Mouse (Mus musculus) layer of hippocampus, adult 9-10 months (tissue): ENCODE data around the gene Col11a2.

ENCODE experiments used
- DNase-seq: peaks from one replicate; pipeline ENCODE4 v3.0.0; 2022; ENCODE audit warnings: low spot score

The Col11a2 gene

GRCm38 (mm10) chr17:34106555-34106954 lies 67.3 kb downstream of the Col11a2 start:
- no peak for DNase-seq

- no peak for DNase-seq
Measured at GRCm38 (mm10) chr17:34107109-34107867, 68.1 kb downstream of the Col11a2 start.

GRCm38 (mm10) chr17:34108460-34108859 lies 69.2 kb downstream of the Col11a2 start:
- no peak for DNase-seq

GRCm38 (mm10) chr17:34109038-34109805 lies 70.0 kb downstream of the Col11a2 start:
- DNase-seq = no peak

GRCm38 (mm10) chr17:34109806-34110195 lies 70.6 kb downstream of the Col11a2 start:
- DNase-seq = no peak

GRCm38 (mm10) chr17:34110309-34110708 lies 71.1 kb downstream of the Col11a2 start:
- no peak for DNase-seq

- DNase-seq = no peak
Measured at GRCm38 (mm10) chr17:34114114-34114513, 74.9 kb downstream of the Col11a2 start.
